Mouse (Mus musculus) small intestine, adult 2 months (tissue): ENCODE results near the gene Sf3b4.

Experiments
- CTCF ChIP-seq: fragments of 200-500 bp; IDR thresholded peaks from 2 replicates; pipeline ENCODE4 v1.5.1; 2012; ENCODE audit warnings: low read depth, mild to moderate bottlenecking, control low read depth, inconsistent platforms, low read length, moderate library complexity, mixed read lengths; ENCODE audit not compliant: insufficient replicate concordance, insufficient read length; ENCODE audit errors: extremely low read depth
- POLR2A ChIP-seq: fragments of 200-500 bp; IDR thresholded peaks from 2 replicates; pipeline ENCODE4 v1.6.1; 2012; ENCODE audit warnings: low read depth, mild to moderate bottlenecking, control low read depth, inconsistent platforms, low read length, moderate library complexity

DNA sequence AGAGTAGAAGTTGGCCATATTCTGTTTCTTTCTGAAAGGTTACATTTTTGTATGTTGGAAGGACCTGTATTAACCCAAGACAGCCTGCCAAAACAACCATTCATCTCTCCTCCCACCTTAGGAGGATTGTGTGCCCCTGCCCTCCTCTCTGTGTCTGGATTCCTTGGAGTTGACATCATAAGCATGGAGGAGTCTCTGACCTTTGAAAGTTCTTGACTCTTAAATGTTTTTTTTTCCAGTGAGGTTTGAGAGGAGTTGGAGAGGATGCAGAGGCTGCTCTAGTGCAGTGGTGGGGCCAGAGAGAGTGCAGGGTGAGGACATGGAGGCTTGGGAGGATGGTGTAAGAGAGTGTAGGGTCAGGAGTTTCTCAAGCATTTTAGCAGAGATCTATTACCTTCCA, 44.0 kb upstream of the Sf3b4 start:
- TF ChIP-seq POLR2A (no peak), CTCF (no peak)
